Mouse (Mus musculus): ENCODE data around the gene Gm27021.

GRCm38 (mm10) chr8:120610824-120611223, 57.1 kb downstream of the Gm27021 start:
- no peak for TF ChIP-seq CTCF (IDR thresholded peaks at IDR 0.05; ENCODE audit: control insufficient read depth, insufficient read depth, insufficient replicate concordance, low read depth, low read length)
- TF ChIP-seq POLR2A (IDR thresholded peaks at IDR 0.05; ENCODE audit: control insufficient read depth, low read depth, low read length): no peak
